Mouse (Mus musculus) thymus, adult 2 months (tissue): ENCODE measurements around the gene Serpinb9b. TPM values are rescaled to one million over a fixed set of nuclear protein-coding genes. Genes with fewer than 3 reads are reported as not detected.

Experiments used
- DNase-seq: peaks from one replicate; pipeline ENCODE4 v3.0.0; 2021
- H3K27ac ChIP-seq: fragments of 200-500 bp; 2 replicates; pipeline ENCODE4 v1.5.1; 2012; ENCODE audit warnings: low read length, control low read depth; ENCODE audit not compliant: control insufficient read depth, insufficient read depth
- H3K27me3 ChIP-seq: fragments of 200-500 bp; 2 replicates; pipeline ENCODE4 v1.6.1; 2012; ENCODE audit warnings: mild to moderate bottlenecking, low read length, moderate library complexity, mixed read lengths; ENCODE audit not compliant: control insufficient read depth, insufficient read depth
- H3K36me3 ChIP-seq: fragments of 200-500 bp; 2 replicates; pipeline ENCODE4 v1.6.1; 2012; ENCODE audit warnings: mild to moderate bottlenecking, low read length, moderate library complexity; ENCODE audit not compliant: control insufficient read depth, insufficient read depth
- H3K4me1 ChIP-seq: fragments of 200-500 bp; replicated peaks from 2 replicates; pipeline ENCODE4 v1.6.1; 2012; ENCODE audit warnings: low read length; ENCODE audit not compliant: control insufficient read depth, insufficient read depth
- H3K4me3 ChIP-seq: fragments of 200-500 bp; 2 replicates; pipeline ENCODE4 v1.5.1; 2012; ENCODE audit warnings: mild to moderate bottlenecking, low read length, control low read depth, moderate library complexity; ENCODE audit not compliant: control insufficient read depth, insufficient read depth
- CTCF ChIP-seq: fragments of 200-500 bp; IDR thresholded peaks from 2 replicates; pipeline ENCODE4 v1.5.1; 2012; ENCODE audit warnings: mild to moderate bottlenecking, control low read depth, low read length, moderate library complexity, borderline replicate concordance; ENCODE audit not compliant: control insufficient read depth, poor library complexity, insufficient read depth; ENCODE audit errors: extremely low read depth
- POLR2A ChIP-seq: fragments of 200-500 bp; IDR thresholded peaks from 2 replicates; pipeline ENCODE4 v1.6.1; 2012; ENCODE audit warnings: mild to moderate bottlenecking, low read length, control low read depth, moderate library complexity; ENCODE audit not compliant: control insufficient read depth, poor library complexity, insufficient read depth; ENCODE audit errors: extremely low read depth
- WGBS: fragments of 180-500 bp; shearing (Covaris S2); methylation state at CpG from one replicate; pipeline ENCODE4 v1.1.7; 2018; 5-methylcytosine and 5-hydroxymethylcytosine counted together
- polyA plus RNA-seq: library from polyadenylated mRNA; depleted of rRNA; stranded (reverse); fragments of >200 nt; gene quantifications from 2 replicates; pipeline ENCODE4 v1.2.3, GENCODE M21; 2012

Serpinb9b gene
- polyA plus RNA-seq, 1 experiment: 0.34 TPM

- WGBS: 66% methylated on average over 3 of the region's 3 CpGs
- no peaks in the 10 kb centered on the region for H3K27me3 ChIP-seq
- peak within 1 kb of the TSS; percentile 80 for H3K27ac ChIP-seq
- no peak for DNase-seq
- H3K4me3 ChIP-seq: peak within 1 kb of the TSS; percentile 40
- H3K4me1 ChIP-seq: peaks cover 5% of the 10 kb centered on the region
- H3K36me3 ChIP-seq: no peaks in the 10 kb centered on the region
- TF ChIP-seq POLR2A: no peak
- no peak for TF ChIP-seq CTCF
Measured at GRCm38 (mm10) chr13:33002950-33003349, 24.3 kb upstream of the Serpinb9b start, which contains the start of gene Serpinb9. Gene Serpinb9 (plus strand): TSS chr13:33003250.

GRCm38 (mm10) chr13:33003523-33004413 lies 23.4 kb upstream of the Serpinb9b start:
- DNase-seq: peak; percentile 6
- peak overlapping the region; percentile 80 for H3K27ac ChIP-seq
- peak overlapping the region; percentile 40 for H3K4me3 ChIP-seq
- no peaks in the 10 kb centered on the region for H3K27me3 ChIP-seq
- 16% methylated on average over 9 of the region's 9 CpGs for WGBS
- TF ChIP-seq POLR2A (no peak), CTCF (no peak)
- peaks cover 5% of the 10 kb centered on the region for H3K4me1 ChIP-seq
- H3K36me3 ChIP-seq: 0 out of 2 replicates have a peak, but pooled peaks cover 2% of the 10 kb centered on the region

GRCm38 (mm10) chr13:33004414-33005105 lies 22.7 kb upstream of the Serpinb9b start:
- peak overlapping the region; percentile 80 for H3K27ac ChIP-seq
- peak overlapping the region; percentile 40 for H3K4me3 ChIP-seq
- DNase-seq: peak; percentile 80
- TF ChIP-seq CTCF: peak; percentile 76; the same call in 1 of the 2 replicates
- TF ChIP-seq POLR2A: 0 out of 2 replicates have a peak, but pooled peaks have one; percentile 39
- 9% methylated on average over 12 of the region's 12 CpGs for WGBS
- peaks cover 5% of the 10 kb centered on the region for H3K4me1 ChIP-seq
- H3K36me3 ChIP-seq: 0 out of 2 replicates have a peak, but pooled peaks cover 6% of the 10 kb centered on the region
- H3K27me3 ChIP-seq: no peaks in the 10 kb centered on the region

GRCm38 (mm10) chr13:33005501-33006075 lies 21.6 kb upstream of the Serpinb9b start:
- Histone ChIP-seq H3K27me3 (no peaks in the 10 kb centered on the region), H3K36me3 (0 out of 2 replicates have a peak, but pooled peaks cover 6% of the 10 kb centered on the region), H3K4me1 (peaks cover 5% of the 10 kb centered on the region), H3K4me3 (no peak overlapping the region), H3K27ac (no peak overlapping the region)
- no peak for DNase-seq
- WGBS: 73% methylated on average over 2 of the region's 2 CpGs
- no peak for TF ChIP-seq CTCF
- TF ChIP-seq POLR2A: no peak

- H3K36me3 ChIP-seq: 0 out of 2 replicates have a peak, but pooled peaks cover 6% of the 10 kb centered on the region
- H3K4me3 ChIP-seq: no peak overlapping the region
- no peak overlapping the region for H3K27ac ChIP-seq
- no peaks in the 10 kb centered on the region for H3K27me3 ChIP-seq
- WGBS: over 99% methylated on average over 3 of the region's 3 CpGs
- H3K4me1 ChIP-seq: peaks cover 5% of the 10 kb centered on the region
- TF ChIP-seq CTCF (no peak), POLR2A (no peak)
- no peak for DNase-seq
Measured at GRCm38 (mm10) chr13:33006555-33006954, 20.7 kb upstream of the Serpinb9b start.

- WGBS: 95% methylated on average over 1 of the region's 1 CpGs
- Histone ChIP-seq H3K4me1 (no peaks in the 10 kb centered on the region), H3K36me3 (0 out of 2 replicates have a peak, but pooled peaks cover 6% of the 10 kb centered on the region), H3K4me3 (no peak overlapping the region), H3K27ac (no peak overlapping the region), H3K27me3 (no peaks in the 10 kb centered on the region)
- TF ChIP-seq CTCF: no peak
- no peak for TF ChIP-seq POLR2A
- DNase-seq: no peak
Measured at GRCm38 (mm10) chr13:33012395-33012794, 14.8 kb upstream of the Serpinb9b start.
